Mouse (Mus musculus) frontal cortex, adult (tissue): ENCODE data around the gene Tle3.

ENCODE experiments used
- ATAC-seq: cut with Nextera tagmentation; 2 replicates; pipeline ENCODE4 v1.9.2; 2017; ENCODE audit warnings: mild to moderate bottlenecking, moderate library complexity, mixed read lengths; ENCODE audit not compliant: low TSS enrichment

Tle3 gene

GRCm38 (mm10) chr9:61435191-61435989 is 63.2 kb downstream of the Tle3 start:
- 0 out of 2 replicates have a peak, but pooled peaks have one; percentile 23 for ATAC-seq

- no peak for ATAC-seq
These were observed 63.9 kb downstream of the Tle3 start for GRCm38 (mm10) chr9:61436104-61436503.

- no peak for ATAC-seq
These were observed 64.6 kb downstream of the Tle3 start for GRCm38 (mm10) chr9:61436761-61437160.

- ATAC-seq: no peak
These were observed 66.9 kb downstream of the Tle3 start for GRCm38 (mm10) chr9:61439092-61439491.

GRCm38 (mm10) chr9:61439979-61440378 is 67.8 kb downstream of the Tle3 start:
- no peak for ATAC-seq

GRCm38 (mm10) chr9:61441206-61441913 is 69.2 kb downstream of the Tle3 start:
- ATAC-seq: no peak

GRCm38 (mm10) chr9:61442951-61443630 is 70.9 kb downstream of the Tle3 start:
- no peak for ATAC-seq

GRCm38 (mm10) chr9:61445151-61445550 is 73.0 kb downstream of the Tle3 start:
- ATAC-seq: no peak

GRCm38 (mm10) chr9:61445711-61446222 is 73.6 kb downstream of the Tle3 start:
- no peak for ATAC-seq

- no peak for ATAC-seq
These were observed 74.8 kb downstream of the Tle3 start for GRCm38 (mm10) chr9:61446965-61447364.

GRCm38 (mm10) chr9:61449363-61449904 is 77.3 kb downstream of the Tle3 start:
- ATAC-seq: no peak

GRCm38 (mm10) chr9:61452081-61452480 is 79.9 kb downstream of the Tle3 start:
- ATAC-seq: no peak

GRCm38 (mm10) chr9:61455861-61456261 is 83.7 kb downstream of the Tle3 start:
- no peak for ATAC-seq

- no peak for ATAC-seq
These were observed 84.4 kb downstream of the Tle3 start for GRCm38 (mm10) chr9:61456441-61457161.

- no peak for ATAC-seq
These were observed 85.0 kb downstream of the Tle3 start for GRCm38 (mm10) chr9:61457162-61457523.

- no peak for ATAC-seq
These were observed 89.7 kb downstream of the Tle3 start for GRCm38 (mm10) chr9:61461859-61462258.

- no peak for ATAC-seq
These were observed 95.3 kb downstream of the Tle3 start for GRCm38 (mm10) chr9:61467436-61467835.
